Mouse (Mus musculus) stomach, embryonic 16.5 days (tissue): Measurements from ENCODE around the gene Magi1. TPM values are rescaled to one million over a fixed set of nuclear protein-coding genes. Genes with fewer than 3 reads are reported as not detected.
A peak's percentile ranks its signal among the peaks of the same experiment; 100 is the strongest.

Experiments used
- ATAC-seq: fragments of 200-750 bp; cut with Nextera tagmentation; 2 replicates; pipeline ENCODE4 v1.8.0; 2017; ENCODE audit warnings: moderate number of reproducible peaks, moderate TSS enrichment; ENCODE audit not compliant: insufficient read depth, low FRiP score
- H3K27ac ChIP-seq: fragments of 300-500 bp; sonication (generic); 2 replicates; pipeline ENCODE4 v1.5.1; 2014; ENCODE audit warnings: low read length
- H3K27me3 ChIP-seq: fragments of 300-500 bp; sonication (generic); 2 replicates; pipeline ENCODE4 v1.6.1; 2014; ENCODE audit warnings: low read length, control low read depth, mixed read lengths; ENCODE audit not compliant: control insufficient read depth, insufficient read depth
- H3K36me3 ChIP-seq: fragments of 300-500 bp; sonication (generic); 2 replicates; pipeline ENCODE4 v1.6.1; 2014; ENCODE audit warnings: low read length; ENCODE audit not compliant: control insufficient read depth, insufficient read depth
- H3K4me1 ChIP-seq: fragments of 300-500 bp; sonication (generic); 2 replicates; pipeline ENCODE4 v1.6.1; 2014; ENCODE audit warnings: low read length, control low read depth, mixed read lengths; ENCODE audit not compliant: control insufficient read depth, insufficient read depth
- H3K4me2 ChIP-seq: fragments of 300-500 bp; sonication (generic); 2 replicates; pipeline ENCODE4 v1.6.1; 2014; ENCODE audit warnings: low read depth, low read length, mixed read lengths
- H3K4me3 ChIP-seq: fragments of 300-500 bp; sonication (generic); replicated peaks from 2 replicates; pipeline ENCODE4 v1.5.1; 2014; ENCODE audit warnings: mild to moderate bottlenecking, low read length
- H3K9ac ChIP-seq: fragments of 300-500 bp; sonication (generic); 2 replicates; pipeline ENCODE4 v1.6.1; 2014; ENCODE audit warnings: low read length
- H3K9me3 ChIP-seq: fragments of 300-500 bp; sonication (generic); replicated peaks from 2 replicates; pipeline ENCODE4 v1.6.1; 2016; ENCODE audit warnings: low read length, control low read depth; ENCODE audit not compliant: control insufficient read depth
- WGBS: fragments of 180-500 bp; shearing (Covaris S2); extraction: QIAGEN DNeasy Blood & Tissue Kit; methylation state at CpG from one replicate; pipeline ENCODE4 v1.1.7; 2014; 5-methylcytosine and 5-hydroxymethylcytosine counted together
- polyA plus RNA-seq: library from polyadenylated mRNA; unstranded; fragments of >200 nt; fragmentation: Nextera tagmentation; extraction: Ambion mirVana; gene quantifications from 2 replicates; pipeline ENCODE4 v1.2.1, GENCODE M21; 2015

Gene Magi1
- polyA plus RNA-seq, 1 experiment from 2014 or later, result 8.7 TPM

DNA sequence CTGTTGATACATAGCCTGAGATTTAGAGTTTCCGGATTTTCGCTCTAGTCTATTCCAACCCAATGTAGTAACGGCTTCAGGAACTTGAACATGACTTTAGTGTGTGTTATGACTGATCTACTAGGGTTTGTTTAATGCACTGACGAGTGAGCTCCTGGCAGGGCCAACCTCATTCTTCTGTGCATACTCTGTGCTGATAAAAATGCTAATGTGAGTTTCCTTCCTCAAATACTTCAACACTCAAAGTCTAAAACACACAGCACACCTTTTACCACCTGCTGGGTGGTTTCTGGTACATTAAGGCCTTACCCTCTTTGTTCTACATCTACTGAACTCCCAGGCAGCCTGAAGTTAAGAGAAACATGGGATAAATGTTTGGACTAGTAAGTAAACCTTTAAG lies 157.0 kb downstream of the Magi1 start:
- no peaks in the 10 kb centered on the region for H3K36me3 ChIP-seq
- ATAC-seq, result peak; percentile 69; the same call in 1 of the 2 replicates
- WGBS, result 54% methylated on average over 4 of the region's 4 CpGs
- no peak overlapping the region for H3K9ac ChIP-seq
- no peaks in the 10 kb centered on the region for H3K27me3 ChIP-seq
- no peak overlapping the region for H3K4me3 ChIP-seq
- H3K4me1 ChIP-seq, result peaks cover 32% of the 10 kb centered on the region
- no peaks in the 10 kb centered on the region for H3K9me3 ChIP-seq
- peak overlapping the region; percentile 26; the same call in 1 of the 2 replicates for H3K27ac ChIP-seq
- H3K4me2 ChIP-seq, result no peak overlapping the region

DNA sequence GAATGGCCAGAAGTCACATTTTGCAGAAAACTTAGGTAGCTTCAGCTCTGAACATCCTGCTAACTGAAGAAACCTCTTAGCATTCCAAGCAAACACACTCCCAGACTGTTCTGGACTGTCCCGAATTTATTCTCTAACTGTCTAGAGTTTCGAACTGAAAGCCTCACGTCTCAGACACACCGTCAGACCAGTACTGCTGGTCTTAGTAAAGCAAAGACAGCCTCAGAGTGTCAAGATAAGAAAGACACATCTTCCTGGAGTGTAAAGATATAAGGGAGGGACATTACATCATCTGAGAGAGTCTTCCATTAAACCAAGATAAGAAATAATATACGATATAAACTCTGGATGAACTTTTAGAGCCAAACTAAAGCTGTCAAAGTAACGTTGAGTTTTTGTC lies 158.6 kb downstream of the Magi1 start:
- Histone ChIP-seq H3K27me3 (no peaks in the 10 kb centered on the region), H3K4me2 (no peak overlapping the region), H3K27ac (no peak overlapping the region), H3K4me3 (no peak overlapping the region), H3K36me3 (no peaks in the 10 kb centered on the region), H3K4me1 (peaks cover 29% of the 10 kb centered on the region), H3K9me3 (no peaks in the 10 kb centered on the region), H3K9ac (no peak overlapping the region)
- ATAC-seq, result no peak
- 21% methylated on average over 6 of the region's 6 CpGs for WGBS

DNA sequence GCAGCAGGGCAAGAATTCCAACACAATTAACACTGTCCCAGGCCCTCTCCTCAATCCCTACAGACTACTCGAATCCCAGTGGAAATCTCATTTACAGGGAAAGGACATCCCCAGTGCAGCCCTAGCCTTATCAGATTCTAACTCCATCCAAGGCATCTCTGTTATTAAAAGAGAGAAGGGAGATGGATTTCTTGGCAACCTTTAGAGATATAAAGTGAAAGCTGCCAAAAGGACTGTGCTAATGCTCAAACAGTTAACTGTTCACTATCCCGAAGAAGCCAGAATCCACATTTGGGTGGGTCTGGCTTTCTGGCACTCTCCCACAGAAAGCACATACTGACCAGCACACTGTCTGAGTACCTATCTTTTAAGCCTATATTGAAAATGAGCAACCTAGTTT lies 159.4 kb downstream of the Magi1 start:
- Histone ChIP-seq H3K9me3 (no peaks in the 10 kb centered on the region), H3K9ac (no peak overlapping the region), H3K4me1 (peaks cover 29% of the 10 kb centered on the region), H3K27ac (no peak overlapping the region; the same call in 1 of the 2 replicates), H3K4me2 (no peak overlapping the region), H3K36me3 (no peaks in the 10 kb centered on the region), H3K4me3 (no peak overlapping the region), H3K27me3 (no peaks in the 10 kb centered on the region)
- 35% methylated on average over 2 of the region's 2 CpGs for WGBS
- no peak for ATAC-seq

DNA sequence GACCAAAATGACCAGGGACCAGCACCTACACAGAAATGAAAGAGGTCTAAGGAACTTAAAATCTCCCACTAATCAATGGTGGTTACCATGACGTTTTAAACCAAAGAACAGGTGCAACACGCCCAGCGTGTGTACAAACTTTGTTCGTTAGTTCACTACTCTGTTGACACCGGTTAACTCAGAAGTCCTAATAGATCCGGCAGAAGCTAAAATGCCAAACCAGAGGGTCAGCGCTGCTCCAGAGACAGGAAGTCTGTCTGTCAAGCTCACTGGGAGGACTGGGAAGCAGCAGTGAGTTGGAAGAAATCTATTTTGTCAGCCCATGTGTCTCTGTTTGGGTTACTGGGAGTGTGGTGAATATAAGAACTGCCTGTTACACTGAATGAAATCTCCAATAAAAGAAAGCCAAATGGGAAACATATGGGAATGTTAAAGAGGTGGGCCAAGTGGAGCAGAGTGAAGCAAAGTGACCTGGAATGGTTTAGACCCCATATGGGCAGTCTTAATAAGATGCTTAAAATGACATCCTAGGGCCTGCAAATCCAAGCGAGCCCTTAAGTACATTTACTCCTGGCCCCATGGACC lies 161.1 kb downstream of the Magi1 start:
- Histone ChIP-seq H3K4me2 (no peak overlapping the region), H3K4me1 (peaks cover 23% of the 10 kb centered on the region), H3K9ac (no peak overlapping the region), H3K4me3 (no peak overlapping the region), H3K9me3 (no peaks in the 10 kb centered on the region), H3K27ac (no peak overlapping the region), H3K27me3 (no peaks in the 10 kb centered on the region), H3K36me3 (no peaks in the 10 kb centered on the region)
- 57% methylated on average over 8 of the region's 8 CpGs for WGBS
- no peak for ATAC-seq

DNA sequence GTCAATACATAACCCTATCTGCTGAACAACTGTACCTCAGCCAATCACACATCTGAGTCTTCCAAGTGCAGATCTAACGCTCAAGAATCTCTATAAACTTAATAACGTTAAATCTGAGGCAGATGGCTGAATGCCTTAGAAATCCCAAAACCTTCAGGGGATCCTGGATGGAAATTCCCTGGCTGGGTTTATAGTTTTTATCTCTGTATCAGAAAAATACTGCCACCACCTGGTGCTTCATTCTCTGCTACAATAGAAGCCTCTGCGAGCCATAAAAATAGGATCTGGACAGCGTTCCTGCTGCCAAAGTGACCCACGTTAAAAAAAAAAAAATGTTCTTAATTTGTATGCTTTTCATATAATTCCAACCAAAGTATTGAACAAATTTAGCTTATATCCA lies 162.2 kb downstream of the Magi1 start:
- no peaks in the 10 kb centered on the region for H3K27me3 ChIP-seq
- no peak for ATAC-seq
- no peaks in the 10 kb centered on the region for H3K9me3 ChIP-seq
- peaks cover 12% of the 10 kb centered on the region for H3K4me1 ChIP-seq
- H3K27ac ChIP-seq, result no peak overlapping the region
- H3K9ac ChIP-seq, result no peak overlapping the region
- no peak overlapping the region for H3K4me3 ChIP-seq
- no peaks in the 10 kb centered on the region for H3K36me3 ChIP-seq
- WGBS, result 47% methylated on average over 5 of the region's 5 CpGs
- no peak overlapping the region for H3K4me2 ChIP-seq

DNA sequence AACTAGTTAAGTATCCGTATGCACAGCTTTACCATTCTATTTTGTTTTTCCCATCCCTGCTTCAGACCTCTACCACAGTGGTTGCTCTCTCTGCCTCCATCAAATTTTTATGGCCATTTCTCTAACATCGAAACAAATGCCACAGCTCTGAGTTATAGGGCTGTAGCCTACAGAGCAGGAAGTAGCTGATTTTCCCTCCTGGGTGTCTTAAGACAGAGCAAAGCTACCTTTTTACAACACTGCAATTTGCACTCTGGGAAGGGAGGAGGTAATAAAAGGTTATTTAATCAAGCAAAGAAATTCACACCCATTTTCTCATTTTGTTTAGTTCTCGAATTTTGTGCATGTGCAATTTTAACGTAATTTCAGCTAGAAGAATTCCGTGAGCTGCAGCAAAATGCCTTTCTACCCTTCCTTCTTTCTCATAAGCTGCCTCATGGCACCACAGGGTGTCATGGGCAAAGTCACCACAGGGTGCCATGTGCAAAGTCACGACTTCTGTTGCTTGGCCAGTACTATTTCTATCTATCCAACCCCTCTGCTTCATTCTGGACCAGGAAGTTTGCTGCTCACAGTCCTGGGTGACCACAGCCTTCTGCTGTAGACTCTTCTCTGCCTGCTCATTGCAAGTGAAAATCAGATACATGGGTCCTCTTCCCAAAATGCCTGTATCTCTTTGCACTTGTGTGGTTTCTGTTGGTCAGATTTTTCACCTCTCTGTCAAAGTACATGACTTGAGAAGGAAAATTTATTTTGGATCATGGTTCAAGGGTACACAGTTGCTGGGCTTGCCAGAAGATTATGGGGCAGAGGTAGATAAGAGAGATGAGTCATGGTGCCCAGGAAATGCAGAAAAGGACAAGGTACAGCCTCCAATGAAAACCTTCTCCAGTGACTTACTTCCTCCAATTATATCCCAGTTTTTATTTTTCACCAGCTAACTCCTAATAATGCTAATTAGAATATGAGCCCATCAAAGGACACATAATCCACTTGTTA lies 167.0 kb downstream of the Magi1 start:
- Histone ChIP-seq H3K4me1 (peaks cover 3% of the 10 kb centered on the region; the same call in 1 of the 2 replicates), H3K27me3 (no peaks in the 10 kb centered on the region), H3K27ac (no peak overlapping the region), H3K36me3 (no peaks in the 10 kb centered on the region), H3K9me3 (no peaks in the 10 kb centered on the region), H3K4me2 (no peak overlapping the region), H3K4me3 (no peak overlapping the region), H3K9ac (no peak overlapping the region)
- 80% methylated on average over 6 of the region's 6 CpGs for WGBS
- no peak for ATAC-seq

DNA sequence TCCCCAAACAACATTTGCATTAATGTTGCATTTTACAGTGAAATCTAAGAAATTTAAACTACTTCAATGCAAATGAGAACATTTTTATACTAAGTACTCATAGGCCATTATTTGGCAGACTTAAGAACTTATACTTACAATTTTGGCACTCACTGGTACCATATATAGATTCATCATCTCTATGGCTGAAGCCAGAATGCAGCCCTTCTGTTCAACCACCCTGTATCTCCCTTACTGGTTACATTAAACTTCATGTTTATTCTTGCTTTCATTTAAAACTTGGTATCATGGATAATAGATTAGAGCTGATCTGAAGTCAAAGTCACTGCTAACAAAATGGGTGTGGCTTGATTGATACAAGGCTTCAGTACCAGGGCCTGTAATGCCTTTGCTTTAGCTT lies 171.9 kb downstream of the Magi1 start:
- peaks cover 15% of the 10 kb centered on the region for H3K4me1 ChIP-seq
- H3K4me3 ChIP-seq, result no peak overlapping the region
- no peaks in the 10 kb centered on the region for H3K36me3 ChIP-seq
- no peak overlapping the region for H3K27ac ChIP-seq
- H3K4me2 ChIP-seq, result no peak overlapping the region
- no peaks in the 10 kb centered on the region for H3K27me3 ChIP-seq
- H3K9me3 ChIP-seq, result no peaks in the 10 kb centered on the region
- no peak overlapping the region for H3K9ac ChIP-seq
- no peak for ATAC-seq

DNA sequence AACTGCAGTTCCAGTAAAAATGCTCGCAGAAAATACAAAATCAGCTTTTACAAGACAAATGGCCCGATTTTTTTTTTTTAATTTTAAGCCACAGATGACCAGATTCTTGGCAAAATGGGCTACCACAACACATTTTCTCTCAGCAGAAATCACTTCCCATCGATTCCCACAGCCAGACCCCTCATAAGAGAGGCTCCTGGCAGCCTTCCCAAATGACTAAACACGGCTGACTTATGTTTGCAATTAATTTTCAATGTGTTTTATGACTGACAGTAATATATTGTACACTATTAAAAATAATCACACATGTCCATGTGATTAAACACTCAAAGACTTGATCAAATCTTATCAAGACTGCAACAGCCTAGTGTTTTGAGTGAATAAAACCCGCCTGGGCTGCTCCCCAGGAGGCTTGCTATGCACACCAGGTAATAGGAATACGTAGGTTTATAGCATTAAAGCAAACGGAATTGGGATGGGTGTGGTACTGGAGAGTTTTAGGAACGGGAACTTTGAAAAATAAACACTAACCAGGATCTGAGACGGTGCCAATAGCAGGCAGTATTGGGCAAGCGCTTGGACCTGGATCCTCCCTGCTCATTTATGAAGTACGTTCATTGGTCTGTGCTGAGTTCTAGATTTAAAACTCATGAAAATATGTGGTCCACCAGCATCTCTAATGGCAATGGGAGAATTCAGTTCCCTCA lies 176.2 kb downstream of the Magi1 start:
- Histone ChIP-seq H3K27me3 (no peaks in the 10 kb centered on the region), H3K4me2 (no peak overlapping the region), H3K27ac (no peak overlapping the region), H3K4me3 (no peak overlapping the region), H3K9ac (no peak overlapping the region), H3K9me3 (no peaks in the 10 kb centered on the region), H3K36me3 (no peaks in the 10 kb centered on the region), H3K4me1 (peaks cover 23% of the 10 kb centered on the region)
- no peak for ATAC-seq
- 33% methylated on average over 11 of the region's 11 CpGs for WGBS

DNA sequence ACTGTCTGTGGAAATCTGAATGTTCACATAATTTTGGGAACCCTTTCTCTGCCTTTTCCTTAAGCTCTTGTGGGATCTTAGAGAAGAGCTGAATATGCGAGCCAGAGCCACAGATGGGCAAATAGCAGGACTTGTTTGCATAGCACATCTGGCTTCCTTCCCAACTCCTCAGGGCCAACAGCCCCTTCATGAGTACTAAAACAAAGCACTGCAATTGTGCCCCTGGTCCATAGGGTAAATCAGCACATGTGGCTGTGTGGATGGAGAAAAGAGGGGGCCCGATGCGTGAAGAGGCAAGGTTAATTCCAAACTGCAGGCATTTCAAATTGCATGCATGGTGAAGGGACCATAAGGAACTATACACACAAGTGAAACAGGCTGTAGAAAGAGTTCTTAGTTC lies 180.1 kb downstream of the Magi1 start:
- H3K9ac ChIP-seq, result no peak overlapping the region
- 0 out of 2 replicates have a peak overlapping the region, but pooled peaks have one; percentile 27 for H3K27ac ChIP-seq
- peak; percentile 50; the same call in 1 of the 2 replicates for ATAC-seq

More for the DNA sequence above, 180.1 kb downstream of the Magi1 start:
- no peaks in the 10 kb centered on the region for H3K27me3 ChIP-seq
- no peak overlapping the region for H3K4me3 ChIP-seq
- no peaks in the 10 kb centered on the region for H3K36me3 ChIP-seq
- WGBS, result 56% methylated on average over 3 of the region's 3 CpGs
- peaks cover 28% of the 10 kb centered on the region for H3K4me1 ChIP-seq
- no peak overlapping the region for H3K4me2 ChIP-seq
- H3K9me3 ChIP-seq, result no peaks in the 10 kb centered on the region
